Mouse (Mus musculus): ENCODE measurements around the gene Strada. TPM values are rescaled to one million over a fixed set of nuclear protein-coding genes. Genes with fewer than 3 reads are reported as not detected.
"Not testable (repeated sequence)": the region's sequence is repeated elsewhere in the genome, so short reads cannot be mapped to it uniquely, and the experiment has no call there.

Strada gene
- polyA plus RNA-seq (2016; fragmentation: Nextera tagmentation; extraction: Ambion mirVana): 37.1 and 38.3 TPM in 2 replicates

GRCm38 (mm10) chr11:106202123-106202465, at the start of gene Strada:
Gene Strada (minus strand): TSS chr11:106202168.
- WGBS: 89% methylated on average over 5 of the region's 5 CpGs
- Histone ChIP-seq H3K4me1 (no peaks in the 10 kb centered on the region), H3K4me2 (replicated peaks) (no peak within 1 kb of the TSS), H3K27me3 (replicated peaks) (no peaks in the 10 kb centered on the region), H3K9ac (no peak within 1 kb of the TSS), H3K27ac (no peak within 1 kb of the TSS), H3K9me3 (no peaks in the 10 kb centered on the region), H3K36me3 (peaks cover 81% of the 10 kb centered on the region), H3K4me3 (no peak within 1 kb of the TSS)
- ATAC-seq (ENCODE audit: low FRiP score, low read depth): no peak

GRCm38 (mm10) chr11:106249326-106249725, 47.4 kb upstream of the Strada start:
- Histone ChIP-seq H3K4me3 (no peak overlapping the region), H3K4me2 (replicated peaks) (no peak overlapping the region), H3K36me3 (peaks cover 90% of the 10 kb centered on the region), H3K27ac (no peak overlapping the region), H3K9ac (no peak overlapping the region), H3K27me3 (replicated peaks) (no peaks in the 10 kb centered on the region), H3K4me1 (no peaks in the 10 kb centered on the region), H3K9me3 (peaks cover 3% of the 10 kb centered on the region; the same call in 1 of the 2 replicates)
- WGBS: 90% methylated on average over 7 of the region's 7 CpGs
- no peak for ATAC-seq (ENCODE audit: low FRiP score, low read depth)

- Histone ChIP-seq H3K4me2 (replicated peaks) (no peak overlapping the region), H3K4me1 (no peaks in the 10 kb centered on the region), H3K27ac (no peak overlapping the region), H3K9me3 (peaks cover 3% of the 10 kb centered on the region; the same call in 1 of the 2 replicates), H3K4me3 (no peak overlapping the region), H3K9ac (no peak overlapping the region), H3K27me3 (replicated peaks) (no peaks in the 10 kb centered on the region), H3K36me3 (peaks cover 96% of the 10 kb centered on the region)
- WGBS: 96% methylated on average over 1 of the region's 1 CpGs
- ATAC-seq (ENCODE audit: low FRiP score, low read depth): no peak
Observed at GRCm38 (mm10) chr11:106246834-106247233, 44.9 kb upstream of the Strada start.

GRCm38 (mm10) chr11:106233978-106234377, 32.0 kb upstream of the Strada start:
- not testable (repeated sequence) for H3K4me2 ChIP-seq (replicated peaks); H3K27me3 ChIP-seq (replicated peaks); H3K27ac ChIP-seq; H3K9ac ChIP-seq; H3K9me3 ChIP-seq; ATAC-seq (ENCODE audit: low FRiP score, low read depth); H3K4me3 ChIP-seq; H3K4me1 ChIP-seq
- peaks cover 70% of the 10 kb centered on the region for H3K36me3 ChIP-seq
- 82% methylated on average over 8 of the region's 8 CpGs for WGBS

- Histone ChIP-seq H3K4me3 (no peak overlapping the region), H3K9ac (no peak overlapping the region), H3K36me3 (peaks cover 16% of the 10 kb centered on the region), H3K27ac (no peak overlapping the region), H3K9me3 (no peaks in the 10 kb centered on the region), H3K4me2 (replicated peaks) (no peak overlapping the region), H3K4me1 (peaks cover 15% of the 10 kb centered on the region), H3K27me3 (replicated peaks) (no peaks in the 10 kb centered on the region)
- WGBS: 91% methylated on average over 3 of the region's 3 CpGs
- no peak for ATAC-seq (ENCODE audit: low FRiP score, low read depth)
Observed at GRCm38 (mm10) chr11:106220603-106221002, 18.6 kb upstream of the Strada start.

GRCm38 (mm10) chr11:106216730-106217490, 14.9 kb upstream of the Strada start, which contains the start of gene Ddx42:
Gene Ddx42 (plus strand): TSS chr11:106216926.
- Histone ChIP-seq H3K9ac (peak within 1 kb of the TSS; percentile 87), H3K27me3 (replicated peaks) (no peaks in the 10 kb centered on the region), H3K4me1 (peaks cover 23% of the 10 kb centered on the region), H3K4me2 (replicated peaks) (peak within 1 kb of the TSS; percentile 76), H3K9me3 (no peaks in the 10 kb centered on the region), H3K27ac (peak within 1 kb of the TSS; percentile 88), H3K36me3 (peaks cover 15% of the 10 kb centered on the region), H3K4me3 (peak within 1 kb of the TSS; percentile 91)
- under 1% methylated on average over 70 of the region's 70 CpGs for WGBS
- ATAC-seq (ENCODE audit: low FRiP score, low read depth): peak; percentile 94

- H3K9me3 ChIP-seq: no peaks in the 10 kb centered on the region
- peak within 1 kb of the TSS; percentile 91 for H3K4me3 ChIP-seq
- peak within 1 kb of the TSS; percentile 88 for H3K27ac ChIP-seq
- H3K27me3 ChIP-seq (replicated peaks): no peaks in the 10 kb centered on the region
- H3K36me3 ChIP-seq: peaks cover 23% of the 10 kb centered on the region
- H3K4me2 ChIP-seq (replicated peaks): peak within 1 kb of the TSS; percentile 76
- H3K4me1 ChIP-seq: peaks cover 23% of the 10 kb centered on the region
- H3K9ac ChIP-seq: peak within 1 kb of the TSS; percentile 87
- ATAC-seq (ENCODE audit: low FRiP score, low read depth): peak; percentile 96
- WGBS: under 1% methylated on average over 46 of the region's 46 CpGs
Observed at GRCm38 (mm10) chr11:106215927-106216729, 14.2 kb upstream of the Strada start, which contains the start of gene Ccdc47. Gene Ccdc47 (minus strand): TSS chr11:106216344.

GRCm38 (mm10) chr11:106215450-106215859, 13.5 kb upstream of the Strada start:
- Histone ChIP-seq H3K27me3 (replicated peaks) (no peaks in the 10 kb centered on the region), H3K4me1 (peaks cover 23% of the 10 kb centered on the region), H3K36me3 (peaks cover 27% of the 10 kb centered on the region), H3K4me2 (replicated peaks) (peak overlapping the region; percentile 76), H3K27ac (no peak overlapping the region), H3K9me3 (no peaks in the 10 kb centered on the region), H3K4me3 (peak overlapping the region; percentile 91), H3K9ac (peak overlapping the region; percentile 68)
- WGBS: 36% methylated on average over 7 of the region's 7 CpGs
- ATAC-seq (ENCODE audit: low FRiP score, low read depth): no peak

GRCm38 (mm10) chr11:106214856-106215255, 12.9 kb upstream of the Strada start:
- WGBS: 93% methylated on average over 5 of the region's 5 CpGs
- Histone ChIP-seq H3K9me3 (no peaks in the 10 kb centered on the region), H3K4me3 (no peak overlapping the region), H3K27me3 (replicated peaks) (no peaks in the 10 kb centered on the region), H3K27ac (no peak overlapping the region), H3K36me3 (peaks cover 33% of the 10 kb centered on the region), H3K9ac (peak overlapping the region; percentile 68), H3K4me1 (peaks cover 23% of the 10 kb centered on the region), H3K4me2 (replicated peaks) (peak overlapping the region; percentile 76)
- no peak for ATAC-seq (ENCODE audit: low FRiP score, low read depth)

- no peak overlapping the region for H3K4me3 ChIP-seq
- 90% methylated on average over 8 of the region's 8 CpGs for WGBS
- no peak overlapping the region for H3K9ac ChIP-seq
- H3K4me2 ChIP-seq (replicated peaks): no peak overlapping the region
- no peak for ATAC-seq (ENCODE audit: low FRiP score, low read depth)
- peaks cover 51% of the 10 kb centered on the region for H3K36me3 ChIP-seq
- H3K27me3 ChIP-seq (replicated peaks): no peaks in the 10 kb centered on the region
- H3K27ac ChIP-seq: no peak overlapping the region
- H3K4me1 ChIP-seq: peaks cover 13% of the 10 kb centered on the region
- no peaks in the 10 kb centered on the region for H3K9me3 ChIP-seq
Observed at GRCm38 (mm10) chr11:106212771-106213170, 10.8 kb upstream of the Strada start.

- Histone ChIP-seq H3K4me2 (replicated peaks) (no peak overlapping the region), H3K27me3 (replicated peaks) (no peaks in the 10 kb centered on the region), H3K9me3 (no peaks in the 10 kb centered on the region), H3K4me1 (no peaks in the 10 kb centered on the region), H3K9ac (no peak overlapping the region), H3K36me3 (peaks cover 81% of the 10 kb centered on the region), H3K4me3 (no peak overlapping the region), H3K27ac (no peak overlapping the region)
- no peak for ATAC-seq (ENCODE audit: low FRiP score, low read depth)
- WGBS: 94% methylated on average over 19 of the region's 19 CpGs
Observed at GRCm38 (mm10) chr11:106201337-106202122, 438 bp downstream of the Strada start.

GRCm38 (mm10) chr11:106200756-106201155, 1.2 kb downstream of the Strada start:
- Histone ChIP-seq H3K27ac (no peak overlapping the region), H3K27me3 (replicated peaks) (no peaks in the 10 kb centered on the region), H3K9me3 (no peaks in the 10 kb centered on the region), H3K4me3 (no peak overlapping the region), H3K36me3 (peaks cover 80% of the 10 kb centered on the region), H3K4me1 (no peaks in the 10 kb centered on the region), H3K4me2 (replicated peaks) (no peak overlapping the region), H3K9ac (no peak overlapping the region)
- WGBS: 87% methylated on average over 6 of the region's 6 CpGs
- ATAC-seq (ENCODE audit: low FRiP score, low read depth): no peak
